Mouse (Mus musculus) hindbrain, embryonic 15.5 days (tissue): Measurements from ENCODE around the gene Ccdc71. TPM values are rescaled to one million over a fixed set of nuclear protein-coding genes. Genes with fewer than 3 reads are reported as not detected.

ENCODE experiments used
- polyA plus RNA-seq: library from polyadenylated mRNA; unstranded; fragments of >200 nt; fragmentation: Nextera tagmentation; extraction: Ambion mirVana; gene quantifications from 2 replicates; pipeline ENCODE4 v1.2.1, GENCODE M21; 2015

Ccdc71 gene
- polyA plus RNA-seq, 1 experiment from 2014 or later = 57.5 TPM

Other genes starting within 250 kb of the Ccdc71 start
- 73.8 and 86.0 TPM in 2 replicates for gene Dag1, start 196.6 kb upstream of the Ccdc71 start, polyA plus RNA-seq
- gene Nicn1, start 170.1 kb upstream of the Ccdc71 start, polyA plus RNA-seq = 130 and 134 TPM in 2 replicates
- gene Amt, start 163.7 kb upstream of the Ccdc71 start, polyA plus RNA-seq = 27.0 and 28.3 TPM in 2 replicates
- gene Rhoa, start 154.4 kb upstream of the Ccdc71 start, polyA plus RNA-seq = 275 and 287 TPM in 2 replicates
- gene Tcta, start 154.4 kb upstream of the Ccdc71 start, polyA plus RNA-seq = 52.7 and 53.0 TPM in 2 replicates
- 444 and 458 TPM in 2 replicates for gene Gpx1, start 121.6 kb upstream of the Ccdc71 start, polyA plus RNA-seq
- gene Usp4, start 112.7 kb upstream of the Ccdc71 start, polyA plus RNA-seq = 123 and 125 TPM in 2 replicates
- gene 1700102P08Rik, start 67.7 kb upstream of the Ccdc71 start, polyA plus RNA-seq = 1.5 and 2.3 TPM in 2 replicates
- gene Ccdc36, start 32.0 kb upstream of the Ccdc71 start, polyA plus RNA-seq = 1.6 and 2.5 TPM in 2 replicates
- gene BC048562, start 24.0 kb upstream of the Ccdc71 start, polyA plus RNA-seq = not detected in 2 replicates
- 67.5 and 70.8 TPM in 2 replicates for gene Klhdc8b, start 1.1 kb downstream of the Ccdc71 start, polyA plus RNA-seq
- 24.1 and 25.1 TPM in 2 replicates for gene Lamb2, start 19.2 kb downstream of the Ccdc71 start, polyA plus RNA-seq
- 76.5 and 80.8 TPM in 2 replicates for gene Usp19, start 30.1 kb downstream of the Ccdc71 start, polyA plus RNA-seq
- 62.8 and 63.8 TPM in 2 replicates for gene Qars, start 47.2 kb downstream of the Ccdc71 start, polyA plus RNA-seq
- gene Qrich1, start 56.3 kb downstream of the Ccdc71 start, polyA plus RNA-seq = 118 and 127 TPM in 2 replicates
- 109 and 111 TPM in 2 replicates for gene Impdh2, start 99.8 kb downstream of the Ccdc71 start, polyA plus RNA-seq
- gene Ndufaf3, start 106.9 kb downstream of the Ccdc71 start, polyA plus RNA-seq = 73.4 and 78.5 TPM in 2 replicates
- 304 and 323 TPM in 2 replicates for gene Dalrd3, start 109.4 kb downstream of the Ccdc71 start, polyA plus RNA-seq
- gene Wdr6, start 118.2 kb downstream of the Ccdc71 start, polyA plus RNA-seq = 308 and 313 TPM in 2 replicates
- 34.9 and 35.1 TPM in 2 replicates for gene P4htm, start 137.1 kb downstream of the Ccdc71 start, polyA plus RNA-seq
- gene Arih2, start 188.9 kb downstream of the Ccdc71 start, polyA plus RNA-seq = 43.0 and 48.1 TPM in 2 replicates
- 43.3 and 47.7 TPM in 2 replicates for gene Slc25a20, start 201.6 kb downstream of the Ccdc71 start, polyA plus RNA-seq
- 62.4 and 65.9 TPM in 2 replicates for gene Prkar2a, start 228.8 kb downstream of the Ccdc71 start, polyA plus RNA-seq